Mouse (Mus musculus) C3H10T1/2 (cell line): ENCODE data around the gene Sis. TPM values are rescaled to one million over a fixed set of nuclear protein-coding genes. Genes with fewer than 3 reads are reported as not detected.

ENCODE experiments used
- polyA plus RNA-seq, 2 experiments: library from polyadenylated mRNA; unstranded; fragments of >200 nt; fragmentation: generic; extraction: Trizol; gene quantifications; one replicate each; pipeline ENCODE4 v1.2.1; 2012; ENCODE audit warnings: missing spikeins in 2 of 2

The Sis gene
- polyA plus RNA-seq = not detected

GRCm38 (mm10) chr3:72967675-72968074 is at the start of gene Sis:
TSS of gene Sis (minus strand) at chr3:72967863.

Other genes starting within 250 kb of the Sis start
- gene Slitrk3, start 89.9 kb upstream of the Sis start, polyA plus RNA-seq = not detected